Mouse (Mus musculus): ENCODE measurements at regions not wholly inside any gene's neighbourhood (a gene's known extent, or its start where the extent isn't known, plus 50 kb on each side); places are given as distances from the start of the nearest gene placed in this dataset.

- TF ChIP-seq CTCF (IDR thresholded peaks at IDR 0.05; ENCODE audit: borderline replicate concordance, insufficient read depth, low read depth, low read length), result no peak
- no peak for TF ChIP-seq POLR2A (IDR thresholded peaks at IDR 0.05; ENCODE audit: borderline replicate concordance, insufficient read depth, low read length)
Measured at GRCm38 (mm10) chr3:39780270-39780669, 750.8 kb upstream of the Intu start.
